Mouse (Mus musculus): ENCODE measurements around the gene Arid3a. TPM values are rescaled to one million over a fixed set of nuclear protein-coding genes. Genes with fewer than 3 reads are reported as not detected.
A peak's percentile ranks its signal among the peaks of the same experiment; 100 is the strongest.

The Arid3a gene
- total RNA-seq, 2 experiments from 2014 or later, result 8.8 to 14.7 TPM

GRCm38 (mm10) chr10:79969124-79969568 lies 42.3 kb downstream of the Arid3a start:
- no peak for ATAC-seq (replicated peaks; ENCODE audit: low FRiP score, poor library complexity, severe bottlenecking)

DNA sequence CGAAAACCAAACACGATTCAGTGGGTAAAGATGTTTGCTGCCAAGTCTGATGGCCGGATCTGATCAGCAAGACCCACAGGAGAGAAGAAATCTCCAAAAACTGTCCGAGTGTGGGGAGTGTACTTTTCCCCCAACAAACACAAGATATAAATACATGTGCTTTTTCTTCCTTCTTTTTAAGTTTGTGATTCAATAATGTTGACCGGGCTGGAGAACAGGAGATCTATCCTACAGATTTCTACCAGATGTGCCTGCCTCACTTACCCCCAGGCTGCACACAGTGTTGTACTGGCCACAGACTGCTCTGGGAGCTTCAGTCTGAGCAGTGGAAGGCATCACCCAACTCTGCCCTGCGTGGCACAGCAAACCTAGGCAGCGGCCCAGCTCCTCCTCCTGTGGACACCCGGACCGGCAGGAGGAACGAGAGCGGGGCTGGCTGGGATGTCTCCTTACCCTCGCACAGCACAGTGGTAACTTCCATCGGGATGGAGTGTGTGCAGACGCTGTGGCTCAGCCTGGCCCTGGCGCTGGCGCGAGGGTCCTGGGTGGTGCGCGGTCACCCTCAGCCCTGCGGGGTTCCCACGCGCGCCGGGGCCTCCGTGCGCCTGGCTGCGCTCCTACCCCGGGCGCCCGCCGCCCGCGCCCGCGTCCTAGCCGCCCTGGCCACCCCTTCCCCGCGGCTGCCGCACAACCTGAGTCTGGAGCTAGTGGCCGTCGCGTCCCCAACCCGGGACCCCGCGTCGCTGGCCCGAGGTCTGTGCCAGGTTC lies 43.8 kb downstream of the Arid3a start, which contains the start of gene Grin3b:
Grin3b (plus strand) TSS at position 301 of the 768 bp plus-strand sequence.
- ATAC-seq (replicated peaks; ENCODE audit: low FRiP score, poor library complexity, severe bottlenecking), result no peak

- no peak for ATAC-seq (replicated peaks; ENCODE audit: low FRiP score, poor library complexity, severe bottlenecking)
These were observed 44.3 kb downstream of the Arid3a start for GRCm38 (mm10) chr10:79971183-79971497.

DNA sequence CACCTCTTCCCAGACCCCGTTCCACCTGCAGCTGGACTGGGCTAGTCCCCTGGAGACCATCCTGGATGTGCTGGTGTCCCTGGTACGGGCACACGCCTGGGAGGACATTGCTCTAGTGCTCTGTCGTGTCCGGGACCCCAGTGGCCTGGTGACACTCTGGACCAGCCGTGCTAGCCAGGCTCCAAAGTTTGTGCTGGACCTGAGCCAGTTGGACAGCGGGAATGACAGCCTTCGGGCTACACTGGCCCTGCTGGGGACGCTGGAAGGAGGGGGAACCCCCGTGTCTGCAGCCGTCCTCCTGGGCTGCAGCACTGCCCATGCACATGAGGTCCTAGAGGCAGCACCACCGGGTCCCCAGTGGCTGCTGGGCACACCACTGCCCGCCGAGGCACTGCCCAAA lies 46.0 kb downstream of the Arid3a start:
- ATAC-seq (replicated peaks; ENCODE audit: low FRiP score, poor library complexity, severe bottlenecking), result no peak

DNA sequence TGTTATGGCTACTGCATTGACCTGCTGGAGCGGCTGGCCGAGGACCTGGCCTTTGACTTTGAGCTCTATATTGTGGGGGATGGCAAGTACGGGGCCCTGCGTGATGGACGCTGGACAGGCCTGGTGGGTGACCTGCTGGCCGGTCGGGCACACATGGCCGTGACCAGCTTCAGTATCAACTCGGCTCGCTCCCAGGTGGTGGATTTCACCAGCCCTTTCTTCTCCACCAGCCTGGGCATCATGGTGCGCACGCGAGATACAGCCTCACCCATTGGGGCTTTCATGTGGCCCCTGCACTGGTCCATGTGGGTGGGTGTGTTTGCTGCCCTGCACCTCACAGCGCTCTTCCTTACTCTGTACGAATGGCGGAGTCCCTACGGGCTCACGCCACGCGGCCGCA lies 47.2 kb downstream of the Arid3a start:
- ATAC-seq (replicated peaks; ENCODE audit: low FRiP score, poor library complexity, severe bottlenecking), result no peak

GRCm38 (mm10) chr10:79974668-79975067 lies 47.8 kb downstream of the Arid3a start:
- ATAC-seq (replicated peaks; ENCODE audit: low FRiP score, poor library complexity, severe bottlenecking), result no peak

GRCm38 (mm10) chr10:79976071-79976721 lies 49.4 kb downstream of the Arid3a start:
- ATAC-seq (replicated peaks; ENCODE audit: low FRiP score, poor library complexity, severe bottlenecking), result no peak

DNA sequence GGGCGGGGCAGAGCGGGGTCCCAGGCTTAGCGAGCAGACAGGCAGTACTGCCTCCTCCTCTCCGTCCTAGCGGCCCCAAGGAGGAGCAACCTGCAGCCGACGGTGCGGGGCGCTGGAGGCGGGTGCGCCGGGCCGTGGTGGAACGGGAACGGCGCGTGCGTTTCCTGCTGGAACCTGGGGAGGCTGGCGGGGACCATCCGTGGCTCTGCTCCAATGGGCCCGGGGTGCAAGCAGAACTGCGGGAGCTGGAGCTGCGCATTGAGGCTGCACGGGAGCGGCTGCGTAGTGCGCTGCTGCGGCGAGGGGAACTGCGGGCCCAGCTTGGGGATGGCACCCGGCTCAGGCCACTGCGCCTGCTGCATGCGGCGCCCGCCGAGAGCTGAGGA lies 49.9 kb downstream of the Arid3a start:
- no peak for ATAC-seq (replicated peaks; ENCODE audit: low FRiP score, poor library complexity, severe bottlenecking)

DNA sequence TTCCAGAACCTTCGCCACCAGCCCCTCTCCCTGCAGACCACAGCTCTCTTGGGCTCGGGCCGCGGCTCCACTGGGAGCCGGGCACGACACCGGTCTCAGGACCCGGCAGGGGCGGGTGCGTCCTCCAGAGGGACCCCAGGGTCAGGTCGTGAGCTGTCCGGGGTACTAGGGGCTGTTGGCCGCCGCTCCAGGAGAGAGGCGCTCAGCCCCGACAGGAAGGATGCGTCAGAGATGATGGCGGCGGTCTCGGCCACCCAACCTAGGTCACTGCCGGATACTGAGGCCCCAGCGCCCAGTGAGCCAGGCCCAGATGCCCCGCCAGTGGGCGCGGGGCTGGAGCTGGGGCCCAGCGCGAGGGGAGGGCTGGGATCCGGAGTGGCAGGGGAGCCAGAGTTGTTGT lies 50.5 kb downstream of the Arid3a start:
- ATAC-seq (replicated peaks; ENCODE audit: low FRiP score, poor library complexity, severe bottlenecking), result no peak

DNA sequence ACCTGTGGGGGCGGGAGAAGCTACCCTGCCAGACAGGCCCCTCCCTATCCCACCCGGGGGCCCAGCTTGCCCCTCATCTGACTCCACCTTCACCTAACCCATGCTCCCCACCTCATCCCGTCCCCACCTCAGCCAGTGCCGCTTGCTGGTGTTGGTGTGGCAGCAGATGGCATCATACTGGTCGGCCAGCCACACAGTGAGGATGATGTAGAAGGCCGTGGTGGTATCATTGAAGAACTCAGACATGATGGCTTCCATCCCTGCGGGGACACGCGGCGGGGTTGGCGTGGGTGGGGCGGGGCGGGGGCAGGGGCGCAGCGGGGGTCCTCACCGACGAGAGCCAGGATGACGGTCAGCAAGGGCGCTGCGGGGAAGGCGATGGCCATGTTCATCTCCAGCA lies 51.2 kb downstream of the Arid3a start:
- no peak for ATAC-seq (replicated peaks; ENCODE audit: low FRiP score, poor library complexity, severe bottlenecking)

- ATAC-seq (replicated peaks; ENCODE audit: low FRiP score, poor library complexity, severe bottlenecking), result no peak
These were observed 52.7 kb downstream of the Arid3a start for GRCm38 (mm10) chr10:79979401-79980155.

GRCm38 (mm10) chr10:79983205-79983604 lies 56.4 kb downstream of the Arid3a start:
- ATAC-seq (replicated peaks; ENCODE audit: low FRiP score, poor library complexity, severe bottlenecking), result no peak

DNA sequence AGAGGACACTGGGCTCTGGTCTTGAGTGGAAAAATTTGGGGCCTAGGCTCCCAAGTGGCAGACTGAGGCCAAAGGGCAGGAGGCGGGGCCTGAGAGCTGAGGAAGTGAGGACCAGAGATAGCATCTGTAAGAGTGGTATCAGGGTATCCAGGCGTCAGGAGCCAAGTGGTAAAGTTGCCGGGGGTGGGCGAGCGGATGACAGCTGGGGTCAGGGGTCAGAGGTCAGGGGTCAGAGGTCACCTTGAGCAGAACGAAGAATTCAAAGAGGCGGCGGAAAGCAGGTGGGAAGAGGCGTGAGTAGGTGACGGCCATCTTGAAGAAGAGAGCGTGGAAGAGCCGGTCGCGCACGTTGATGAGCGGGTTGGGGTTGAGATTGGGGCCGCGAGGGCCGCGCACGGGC lies 56.8 kb downstream of the Arid3a start:
- ATAC-seq (replicated peaks; ENCODE audit: low FRiP score, poor library complexity, severe bottlenecking), result 0 out of 2 replicates have a peak, but pooled peaks have one; percentile 12

- ATAC-seq (replicated peaks; ENCODE audit: low FRiP score, poor library complexity, severe bottlenecking), result peak; percentile 54
These were observed 57.5 kb downstream of the Arid3a start, which contains the start of gene Tmem259 for GRCm38 (mm10) chr10:79984195-79984816. Tmem259 (minus strand) TSS chr10:79984330.

DNA sequence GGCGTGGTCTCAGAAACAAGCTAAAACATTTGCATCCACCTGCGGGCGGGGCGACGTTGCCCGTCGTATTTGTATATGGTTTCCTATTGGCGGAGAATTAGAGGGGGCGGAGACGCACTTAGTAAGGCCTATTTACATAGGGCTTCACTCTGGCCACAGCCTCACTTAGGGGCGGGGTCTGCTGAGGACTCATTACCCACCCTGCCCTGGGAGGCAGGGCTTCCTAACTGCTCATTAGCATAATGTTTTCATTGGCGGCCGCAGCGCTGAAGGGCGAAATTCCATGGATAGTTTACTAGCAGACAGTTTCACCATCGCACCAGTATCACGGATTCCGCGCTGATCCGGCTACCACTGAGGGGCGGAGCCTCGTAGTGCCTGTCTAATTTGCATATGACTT lies 58.0 kb downstream of the Arid3a start:
- peak; percentile 67 for ATAC-seq (replicated peaks; ENCODE audit: low FRiP score, poor library complexity, severe bottlenecking)

DNA sequence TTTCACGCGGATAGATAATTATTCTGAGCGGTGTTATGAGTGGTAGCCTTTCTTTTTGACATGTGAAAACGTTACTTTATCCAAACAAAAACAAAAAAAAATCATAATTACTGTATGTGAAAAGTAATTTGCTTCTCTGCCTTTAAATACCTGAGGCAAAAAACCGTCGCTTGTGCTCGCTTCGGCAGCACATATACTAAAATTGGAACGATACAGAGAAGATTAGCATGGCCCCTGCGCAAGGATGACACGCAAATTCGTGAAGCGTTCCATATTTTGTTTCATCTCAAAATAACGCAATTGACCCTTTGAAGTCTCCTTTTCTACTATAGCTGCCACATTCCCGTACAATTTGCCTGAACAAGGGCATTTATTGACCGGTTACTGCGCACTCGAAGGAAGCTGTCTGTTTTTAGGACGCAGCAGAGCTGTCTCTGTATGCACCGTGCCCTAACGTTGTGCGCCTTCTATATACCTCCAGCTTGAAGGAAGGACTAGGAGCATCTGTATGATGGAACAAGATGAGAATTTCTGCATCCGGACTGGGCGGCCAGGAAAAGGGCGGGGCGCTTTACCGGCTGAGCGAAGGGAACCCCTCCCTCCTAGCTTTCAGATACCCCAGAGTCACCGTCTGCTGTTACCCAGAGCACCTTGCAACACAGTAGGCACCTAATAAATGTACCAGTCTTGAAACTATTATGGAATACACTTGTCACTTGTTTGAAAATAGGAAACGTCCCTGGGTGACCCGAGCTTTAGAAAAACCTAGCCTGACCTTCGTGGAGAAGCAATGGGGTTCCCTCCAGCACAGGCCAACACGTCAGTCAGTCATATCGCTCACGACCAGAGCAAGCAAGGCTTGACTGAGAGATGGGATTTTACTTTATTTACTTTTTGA lies 58.7 kb downstream of the Arid3a start:
- ATAC-seq (replicated peaks; ENCODE audit: low FRiP score, poor library complexity, severe bottlenecking), result peak; percentile 44

DNA sequence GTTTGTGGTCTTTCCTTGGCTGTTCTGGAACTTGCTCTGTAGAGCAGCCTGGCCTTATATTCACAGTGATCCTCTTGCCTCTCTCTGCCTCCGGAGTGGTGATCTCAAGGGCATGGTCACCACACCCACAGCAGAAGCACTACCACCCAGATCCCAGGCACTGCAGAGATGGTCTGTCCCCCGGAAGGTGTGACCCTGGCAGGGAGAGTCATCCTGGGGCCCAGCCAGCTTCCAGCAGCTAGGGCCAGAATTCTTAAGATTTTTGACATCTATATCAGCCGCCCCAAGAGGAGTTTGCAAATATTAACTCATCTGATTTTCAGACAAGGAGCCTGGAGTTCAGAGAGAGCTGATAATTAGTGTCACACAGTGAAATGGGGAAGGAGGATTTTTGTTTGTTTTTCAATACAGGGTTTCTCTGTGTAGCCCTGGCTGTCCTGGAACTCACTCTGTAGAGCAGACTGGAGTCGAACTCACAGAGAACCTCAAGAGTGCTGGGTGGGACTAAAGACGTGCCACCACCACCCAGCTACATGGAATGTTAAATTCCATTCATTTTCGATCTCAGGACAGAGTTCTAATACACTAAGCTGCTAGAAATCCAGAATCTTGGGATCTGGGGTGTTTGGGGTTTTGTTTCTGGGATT lies 59.5 kb downstream of the Arid3a start:
- peak; percentile 42 for ATAC-seq (replicated peaks; ENCODE audit: low FRiP score, poor library complexity, severe bottlenecking)

DNA sequence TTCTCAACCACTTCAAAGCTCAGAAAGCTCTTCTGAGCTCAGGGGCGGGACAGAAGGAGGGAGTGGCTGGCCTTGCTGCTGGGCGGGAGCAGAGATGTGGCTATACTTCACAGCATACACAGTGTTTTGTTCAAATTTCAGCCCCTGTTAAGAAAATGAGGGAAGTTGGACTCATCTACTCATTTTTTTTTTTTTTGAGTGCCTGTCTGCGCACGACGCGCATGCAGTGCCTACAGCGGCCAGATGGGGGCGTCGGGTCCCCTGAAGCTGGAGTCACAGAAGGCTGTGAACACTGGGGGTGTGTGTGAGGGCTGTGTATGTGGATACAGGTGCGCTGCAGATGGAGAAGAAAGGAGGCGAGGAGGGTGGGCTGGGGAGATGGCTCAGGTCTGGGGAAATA lies 60.1 kb downstream of the Arid3a start:
- 0 out of 2 replicates have a peak, but pooled peaks have one; percentile 12 for ATAC-seq (replicated peaks; ENCODE audit: low FRiP score, poor library complexity, severe bottlenecking)

Measured in erythroblast, adult 5-6 weeks (primary cell).